Mouse (Mus musculus): ENCODE measurements at regions not wholly inside any gene's neighbourhood (a gene's known extent, or its start where the extent isn't known, plus 50 kb on each side); places are given as distances from the start of the nearest gene placed in this dataset.
A peak's percentile ranks its signal among the peaks of the same experiment; 100 is the strongest.

GRCm38 (mm10) chr14:105632335-105632734 lies 264.3 kb downstream of the Spry2 start:
- no peak for DNase-seq (ENCODE audit: low read depth, low spot score)

- DNase-seq (ENCODE audit: low read depth, low spot score) = no peak
Measured at GRCm38 (mm10) chr14:105631681-105632031, 265.0 kb downstream of the Spry2 start.

- DNase-seq (ENCODE audit: low read depth, low spot score) = no peak
Measured at GRCm38 (mm10) chr14:105630867-105631680, 265.5 kb downstream of the Spry2 start.

GRCm38 (mm10) chr14:105630444-105630843 lies 266.2 kb downstream of the Spry2 start:
- no peak for DNase-seq (ENCODE audit: low read depth, low spot score)

GRCm38 (mm10) chr14:105628673-105629072 lies 267.9 kb downstream of the Spry2 start:
- no peak for DNase-seq (ENCODE audit: low read depth, low spot score)

- DNase-seq (ENCODE audit: low read depth, low spot score) = no peak
Measured at GRCm38 (mm10) chr14:105624387-105624786, 272.2 kb downstream of the Spry2 start.

GRCm38 (mm10) chr14:105622166-105622565 lies 274.5 kb downstream of the Spry2 start:
- DNase-seq (ENCODE audit: low read depth, low spot score) = no peak

GRCm38 (mm10) chr14:105621124-105621523 lies 275.5 kb downstream of the Spry2 start:
- DNase-seq (ENCODE audit: low read depth, low spot score) = no peak

GRCm38 (mm10) chr14:105619449-105619848 lies 277.2 kb downstream of the Spry2 start:
- no peak for DNase-seq (ENCODE audit: low read depth, low spot score)

- DNase-seq (ENCODE audit: low read depth, low spot score) = no peak
Measured at GRCm38 (mm10) chr14:105615766-105616165, 280.9 kb downstream of the Spry2 start.

- no peak for DNase-seq (ENCODE audit: low read depth, low spot score)
Measured at GRCm38 (mm10) chr14:105612794-105613193, 283.8 kb downstream of the Spry2 start.

- DNase-seq (ENCODE audit: low read depth, low spot score) = no peak
Measured at GRCm38 (mm10) chr14:105608804-105609203, 287.8 kb downstream of the Spry2 start.

GRCm38 (mm10) chr14:105606551-105606950 lies 290.1 kb downstream of the Spry2 start:
- DNase-seq (ENCODE audit: low read depth, low spot score) = no peak

- DNase-seq (ENCODE audit: low read depth, low spot score) = no peak
Measured at GRCm38 (mm10) chr14:105604451-105604850, 292.2 kb downstream of the Spry2 start.

- DNase-seq (ENCODE audit: low read depth, low spot score) = peak; percentile 1
Measured at GRCm38 (mm10) chr14:105603047-105603461, 293.6 kb downstream of the Spry2 start.

GRCm38 (mm10) chr14:105599550-105600453 lies 296.8 kb downstream of the Spry2 start:
- no peak for DNase-seq (ENCODE audit: low read depth, low spot score)

- DNase-seq (ENCODE audit: low read depth, low spot score) = no peak
Measured at GRCm38 (mm10) chr14:105589751-105590150, 306.9 kb downstream of the Spry2 start.

- DNase-seq (ENCODE audit: low read depth, low spot score) = no peak
Measured at GRCm38 (mm10) chr14:105589261-105589660, 307.4 kb downstream of the Spry2 start.

GRCm38 (mm10) chr14:105588391-105589163 lies 308.0 kb downstream of the Spry2 start:
- DNase-seq (ENCODE audit: low read depth, low spot score) = no peak

- no peak for DNase-seq (ENCODE audit: low read depth, low spot score)
Measured at GRCm38 (mm10) chr14:105588029-105588390, 308.6 kb downstream of the Spry2 start.

- no peak for DNase-seq (ENCODE audit: low read depth, low spot score)
Measured at GRCm38 (mm10) chr14:105584632-105585031, 312.0 kb downstream of the Spry2 start.

- no peak for DNase-seq (ENCODE audit: low read depth, low spot score)
Measured at GRCm38 (mm10) chr14:105583497-105583896, 313.1 kb downstream of the Spry2 start.
